Mouse (Mus musculus) kidney, embryonic 15.5 days (tissue): ENCODE results near the gene Ascc3. TPM values are rescaled to one million over a fixed set of nuclear protein-coding genes. Genes with fewer than 3 reads are reported as not detected.

Experiments
- ATAC-seq: fragments of 200-750 bp; cut with Nextera tagmentation; replicated peaks from 2 replicates; pipeline ENCODE4 v1.8.0; 2017; ENCODE audit warnings: moderate TSS enrichment; ENCODE audit not compliant: low FRiP score
- H3K27ac ChIP-seq: fragments of 300-500 bp; sonication (generic); 2 replicates; pipeline ENCODE4 v1.5.1; 2015; ENCODE audit warnings: mild to moderate bottlenecking, inconsistent platforms
- H3K27me3 ChIP-seq: fragments of 300-500 bp; sonication (generic); 2 replicates; pipeline ENCODE4 v1.6.1; 2015; ENCODE audit warnings: inconsistent platforms
- H3K36me3 ChIP-seq: fragments of 300-500 bp; sonication (generic); 2 replicates; pipeline ENCODE4 v1.6.1; 2015; ENCODE audit warnings: inconsistent platforms
- H3K4me1 ChIP-seq: fragments of 300-500 bp; sonication (generic); 2 replicates; pipeline ENCODE4 v1.6.1; 2015; ENCODE audit warnings: inconsistent platforms
- H3K4me2 ChIP-seq: fragments of 300-500 bp; sonication (generic); 2 replicates; pipeline ENCODE4 v1.6.1; 2015; ENCODE audit warnings: moderate library complexity, mild to moderate bottlenecking, inconsistent platforms
- H3K4me3 ChIP-seq: fragments of 300-500 bp; sonication (generic); replicated peaks from 2 replicates; pipeline ENCODE4 v1.5.1; 2015; ENCODE audit warnings: mild to moderate bottlenecking, inconsistent platforms
- H3K9ac ChIP-seq: fragments of 300-500 bp; sonication (generic); 2 replicates; pipeline ENCODE4 v1.6.1; 2015; ENCODE audit warnings: mild to moderate bottlenecking, inconsistent platforms
- H3K9me3 ChIP-seq: fragments of 300-500 bp; sonication (generic); replicated peaks from 2 replicates; pipeline ENCODE4 v1.6.1; 2016; ENCODE audit warnings: inconsistent platforms
- WGBS: fragments of 180-500 bp; shearing (Covaris S2); methylation state at CpG from one replicate; pipeline ENCODE4 v1.1.7; 2015; ENCODE audit warnings: mixed read lengths; 5-methylcytosine and 5-hydroxymethylcytosine counted together
- polyA plus RNA-seq: library from polyadenylated mRNA; unstranded; fragments of >200 nt; fragmentation: Nextera tagmentation; extraction: Ambion mirVana; gene quantifications from 2 replicates; pipeline ENCODE4 v1.2.1, GENCODE M21; 2015

Ascc3 gene
- polyA plus RNA-seq, 1 experiment from 2014 or later, result 15.7 TPM

DNA sequence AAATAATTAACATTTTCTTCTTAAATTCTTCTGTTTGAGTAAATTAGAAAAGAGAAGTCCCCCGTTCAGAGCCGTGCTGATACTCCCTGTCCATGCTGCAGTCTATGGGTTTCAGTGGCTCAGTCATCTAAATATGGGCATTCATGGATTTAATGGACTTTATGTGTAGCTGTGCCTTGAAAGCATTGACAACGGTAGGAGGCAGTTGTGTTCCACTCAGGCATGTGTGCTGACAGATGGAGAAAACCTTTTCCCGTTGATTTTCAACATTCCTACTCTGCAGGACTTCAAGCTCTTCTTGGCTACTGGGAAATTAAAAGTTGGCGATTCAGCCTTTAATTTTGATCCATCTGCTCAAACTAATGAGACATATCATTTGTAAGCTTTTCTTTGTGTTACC, 79.0 kb downstream of the Ascc3 start:
- WGBS, result 87% methylated on average over 5 of the region's 5 CpGs
- no peak overlapping the region for H3K4me2 ChIP-seq
- no peak for ATAC-seq
- no peak overlapping the region for H3K27ac ChIP-seq
- H3K4me3 ChIP-seq, result no peak overlapping the region
- H3K4me1 ChIP-seq, result no peaks in the 10 kb centered on the region
- H3K9me3 ChIP-seq, result no peaks in the 10 kb centered on the region
- no peaks in the 10 kb centered on the region for H3K36me3 ChIP-seq
- no peaks in the 10 kb centered on the region for H3K27me3 ChIP-seq
- H3K9ac ChIP-seq, result no peak overlapping the region

DNA sequence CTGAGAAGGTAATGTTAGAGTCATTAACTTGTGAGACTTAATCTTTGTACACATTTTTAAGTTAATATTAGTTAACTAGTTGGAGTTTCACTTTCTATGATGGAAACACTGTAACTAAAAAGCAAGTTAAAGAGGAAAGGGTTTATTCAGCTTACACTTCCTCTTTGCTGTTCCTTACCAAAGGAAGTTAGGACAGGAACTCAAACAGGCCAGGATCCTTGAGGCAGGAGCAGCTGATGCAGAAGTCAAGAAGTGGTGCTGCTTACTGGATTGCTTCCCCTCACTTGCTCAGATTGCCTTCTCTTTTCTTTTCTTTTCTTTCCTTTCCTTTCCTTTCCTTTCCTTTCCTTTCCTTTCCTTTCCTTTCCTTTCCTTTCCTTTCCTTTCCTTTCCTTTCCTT, 97.9 kb downstream of the Ascc3 start:
- Histone ChIP-seq H3K4me1 (no peaks in the 10 kb centered on the region), H3K9me3 (no peaks in the 10 kb centered on the region), H3K4me3 (no peak overlapping the region), H3K27ac (no peak overlapping the region), H3K36me3 (no peaks in the 10 kb centered on the region), H3K27me3 (no peaks in the 10 kb centered on the region), H3K4me2 (no peak overlapping the region), H3K9ac (no peak overlapping the region)
- no peak for ATAC-seq

DNA sequence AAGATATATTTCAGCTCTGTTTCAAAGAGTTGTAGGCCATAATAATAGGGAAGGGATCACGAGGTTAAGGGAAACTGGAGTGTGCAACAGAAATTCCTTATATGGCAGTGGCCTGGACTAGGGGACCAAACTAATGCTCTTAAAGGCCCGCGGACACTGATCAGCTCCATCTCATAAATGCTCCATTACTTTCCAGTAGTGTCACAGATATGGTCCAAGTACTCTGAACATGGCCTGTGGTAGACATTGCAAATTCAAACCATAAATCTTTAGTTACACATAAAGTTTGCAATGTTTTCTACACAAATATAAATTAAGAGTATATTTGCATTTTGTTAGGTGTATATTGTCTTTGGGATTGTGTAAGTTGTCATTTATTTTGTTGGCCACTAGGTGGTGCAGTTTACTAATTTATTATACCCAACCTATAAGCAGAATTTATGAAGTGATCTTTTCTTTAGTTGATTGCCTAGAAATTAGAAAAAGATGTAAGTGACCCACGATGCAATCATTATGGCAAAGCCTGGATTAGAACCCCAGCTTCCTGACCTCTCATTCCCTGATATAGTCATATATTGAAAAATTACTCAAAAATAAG, 106.5 kb downstream of the Ascc3 start:
- Histone ChIP-seq H3K4me1 (no peaks in the 10 kb centered on the region), H3K9me3 (no peaks in the 10 kb centered on the region), H3K27me3 (no peaks in the 10 kb centered on the region), H3K4me3 (no peak overlapping the region), H3K4me2 (no peak overlapping the region), H3K27ac (no peak overlapping the region), H3K9ac (no peak overlapping the region), H3K36me3 (peaks cover 5% of the 10 kb centered on the region)
- WGBS, result 59% methylated on average over 4 of the region's 4 CpGs
- ATAC-seq, result 0 out of 2 replicates have a peak, but pooled peaks have one; percentile 43

DNA sequence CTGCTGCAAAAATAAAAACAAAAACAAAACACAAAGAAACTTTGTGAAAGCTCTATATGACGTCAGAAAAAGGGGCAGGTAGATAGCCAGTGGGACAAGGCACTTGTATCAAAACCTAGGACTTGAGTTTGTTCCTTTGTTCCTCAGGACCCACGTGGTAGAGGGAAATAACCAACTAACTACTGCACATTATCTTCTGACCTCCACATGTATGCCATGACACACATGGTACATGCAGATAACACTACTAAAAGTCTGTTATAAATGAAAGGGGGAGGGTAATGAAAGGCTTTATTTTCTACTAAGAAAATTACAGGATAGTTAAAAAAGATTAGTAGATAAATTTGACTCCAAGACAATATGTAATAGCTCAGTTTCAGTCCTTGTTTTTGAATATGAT, 109.3 kb downstream of the Ascc3 start:
- H3K36me3 ChIP-seq, result peaks cover 5% of the 10 kb centered on the region
- WGBS, result 76% methylated on average over 2 of the region's 2 CpGs
- no peak for ATAC-seq

DNA sequence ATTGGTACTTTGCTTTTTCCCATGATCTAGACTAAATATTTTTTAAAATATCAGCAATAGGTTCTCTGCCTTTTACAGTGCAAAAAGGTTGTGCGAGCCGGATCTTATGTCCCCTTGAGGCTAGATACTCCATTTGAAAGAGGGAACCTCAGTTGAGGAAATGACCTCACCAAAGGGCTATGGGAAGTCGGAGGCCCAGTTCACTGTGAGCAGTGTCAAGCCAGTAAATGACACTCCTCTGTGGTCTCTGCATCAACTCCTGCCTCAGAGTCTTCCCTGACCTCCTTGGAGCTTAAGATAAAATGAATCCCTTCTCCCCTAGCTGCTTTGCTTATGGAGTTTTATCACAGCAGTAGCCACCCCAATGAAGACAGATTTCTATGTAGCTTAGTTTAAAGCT, 109.9 kb downstream of the Ascc3 start:
- Histone ChIP-seq H3K9ac (no peak overlapping the region), H3K36me3 (peaks cover 5% of the 10 kb centered on the region), H3K4me1 (no peaks in the 10 kb centered on the region), H3K4me3 (no peak overlapping the region), H3K9me3 (no peaks in the 10 kb centered on the region), H3K4me2 (no peak overlapping the region), H3K27ac (no peak overlapping the region), H3K27me3 (no peaks in the 10 kb centered on the region)
- no peak for ATAC-seq
- WGBS, result 63% methylated on average over 3 of the region's 3 CpGs

More for the DNA sequence above, 109.3 kb downstream of the Ascc3 start:
- Histone ChIP-seq H3K9me3 (no peaks in the 10 kb centered on the region), H3K4me3 (no peak overlapping the region), H3K4me2 (no peak overlapping the region), H3K9ac (no peak overlapping the region), H3K27me3 (no peaks in the 10 kb centered on the region), H3K27ac (no peak overlapping the region), H3K4me1 (no peaks in the 10 kb centered on the region)

DNA sequence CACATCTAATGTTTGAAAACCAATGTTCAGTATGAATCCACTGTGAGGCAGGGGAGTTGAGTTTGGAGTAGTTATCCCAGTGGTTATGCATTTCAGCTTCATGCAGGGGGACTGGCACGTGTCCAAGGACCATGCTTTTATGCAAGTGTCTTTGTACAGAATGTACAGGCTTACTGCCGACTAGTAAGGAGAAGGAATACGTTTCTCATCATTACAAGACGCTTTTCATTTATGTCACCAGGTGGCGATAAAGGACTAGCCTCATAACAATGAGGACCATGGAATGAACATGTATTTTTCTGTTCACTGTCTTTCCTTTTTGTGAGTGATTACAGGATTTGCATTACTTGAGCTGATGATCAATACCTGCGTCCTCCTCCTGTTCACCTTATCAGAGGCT, 111.7 kb downstream of the Ascc3 start:
- ATAC-seq, result peak; percentile 76
- Histone ChIP-seq H3K4me3 (no peak overlapping the region), H3K27me3 (no peaks in the 10 kb centered on the region), H3K4me1 (no peaks in the 10 kb centered on the region), H3K27ac (no peak overlapping the region), H3K4me2 (no peak overlapping the region), H3K36me3 (peaks cover 5% of the 10 kb centered on the region), H3K9me3 (no peaks in the 10 kb centered on the region), H3K9ac (no peak overlapping the region)
- 18% methylated on average over 6 of the region's 6 CpGs for WGBS

DNA sequence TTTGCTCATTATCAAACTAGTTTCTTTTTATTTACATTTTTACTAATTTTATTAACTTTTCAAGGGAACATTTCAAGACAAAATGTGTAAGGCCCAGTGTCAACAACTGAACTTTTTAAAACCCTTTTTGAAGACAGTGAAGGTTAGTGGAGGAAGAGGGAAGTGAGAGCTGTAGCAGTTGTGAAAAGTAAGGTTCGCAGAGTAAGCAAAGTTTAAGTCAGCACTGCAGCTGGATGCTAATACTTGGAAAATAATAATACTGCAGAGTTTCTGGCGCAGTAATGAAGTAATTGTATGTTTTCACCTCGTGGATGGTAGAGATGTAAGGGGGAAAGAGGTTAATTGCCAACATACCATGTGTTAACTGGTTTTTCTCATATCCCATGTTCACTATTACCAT, 112.4 kb downstream of the Ascc3 start:
- no peaks in the 10 kb centered on the region for H3K9me3 ChIP-seq
- H3K4me2 ChIP-seq, result no peak overlapping the region
- 89% methylated on average over 3 of the region's 3 CpGs for WGBS
- H3K4me1 ChIP-seq, result no peaks in the 10 kb centered on the region
- H3K36me3 ChIP-seq, result peaks cover 5% of the 10 kb centered on the region
- H3K27me3 ChIP-seq, result no peaks in the 10 kb centered on the region
- H3K4me3 ChIP-seq, result no peak overlapping the region
- H3K27ac ChIP-seq, result no peak overlapping the region
- no peak for ATAC-seq
- no peak overlapping the region for H3K9ac ChIP-seq

DNA sequence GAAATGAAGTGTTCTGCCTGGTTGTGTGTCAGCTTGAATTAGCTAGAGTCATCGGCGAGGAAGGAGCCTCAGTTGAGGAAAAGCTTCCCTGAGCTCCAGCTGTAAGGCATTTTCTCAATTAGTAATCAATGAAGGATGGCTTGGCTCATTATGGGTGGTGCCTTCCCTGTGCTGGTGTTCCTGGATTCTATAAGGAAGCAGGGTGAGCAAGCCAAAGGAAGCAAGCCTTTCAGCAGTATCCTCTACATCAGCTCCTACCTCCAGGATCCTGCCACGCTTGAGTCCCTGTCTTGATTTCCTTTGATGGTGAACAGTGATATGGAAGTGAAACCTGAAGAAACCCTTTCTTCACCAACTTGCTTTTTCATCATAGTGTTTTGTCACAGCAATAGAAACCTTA, 118.8 kb downstream of the Ascc3 start:
- Histone ChIP-seq H3K4me3 (no peak overlapping the region), H3K9ac (no peak overlapping the region), H3K27me3 (no peaks in the 10 kb centered on the region), H3K4me2 (no peak overlapping the region), H3K27ac (no peak overlapping the region), H3K9me3 (no peaks in the 10 kb centered on the region), H3K36me3 (peaks cover 14% of the 10 kb centered on the region; the same call in 1 of the 2 replicates), H3K4me1 (no peaks in the 10 kb centered on the region)
- ATAC-seq, result no peak
- 77% methylated on average over 3 of the region's 3 CpGs for WGBS

DNA sequence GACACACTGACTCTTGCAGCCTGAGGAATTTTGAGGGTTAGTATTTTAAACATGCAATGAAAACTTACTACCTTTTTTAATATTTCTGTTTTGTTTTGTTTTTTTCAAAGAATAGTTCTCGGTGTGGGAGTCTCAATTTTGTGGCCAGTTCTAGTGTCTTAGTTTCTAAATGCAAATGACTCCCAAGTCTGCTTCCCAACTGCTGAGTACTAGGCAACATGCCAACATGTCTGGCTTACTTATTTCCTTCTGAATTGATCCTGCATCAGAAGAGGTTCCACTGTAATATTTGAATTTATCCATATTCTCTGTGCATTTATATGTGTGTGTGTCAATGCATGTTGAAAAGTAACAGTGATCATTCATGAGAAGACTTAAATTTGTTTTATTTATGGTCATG, 119.3 kb downstream of the Ascc3 start:
- H3K27me3 ChIP-seq, result no peaks in the 10 kb centered on the region
- ATAC-seq, result no peak
- WGBS, result 91% methylated on average over 1 of the region's 1 CpGs

DNA sequence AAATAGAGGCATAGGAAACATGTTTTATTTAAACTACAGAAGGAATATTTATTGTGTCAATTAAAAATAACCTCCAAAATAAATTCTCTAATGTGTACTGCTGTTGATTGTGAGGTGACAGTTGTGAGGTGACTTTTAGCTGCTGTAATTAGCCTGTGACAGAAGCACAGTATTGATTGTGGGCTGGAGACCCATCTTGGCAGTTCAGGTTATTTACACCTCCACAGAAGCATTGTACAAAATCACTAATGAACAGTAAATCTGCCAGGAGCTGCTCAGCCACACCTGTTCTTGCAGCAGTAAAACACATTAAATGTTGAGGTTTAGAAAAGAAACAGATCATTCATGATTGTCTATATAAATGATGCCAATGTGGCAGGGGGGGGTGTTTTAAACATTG, 141.0 kb downstream of the Ascc3 start:
- ATAC-seq, result no peak
- Histone ChIP-seq H3K27ac (no peak overlapping the region), H3K4me1 (no peaks in the 10 kb centered on the region)

More for the DNA sequence above, 119.3 kb downstream of the Ascc3 start:
- H3K9ac ChIP-seq, result no peak overlapping the region
- H3K9me3 ChIP-seq, result no peaks in the 10 kb centered on the region
- H3K27ac ChIP-seq, result no peak overlapping the region
- peaks cover 14% of the 10 kb centered on the region; the same call in 1 of the 2 replicates for H3K36me3 ChIP-seq
- H3K4me1 ChIP-seq, result no peaks in the 10 kb centered on the region
- H3K4me2 ChIP-seq, result no peak overlapping the region
- no peak overlapping the region for H3K4me3 ChIP-seq

DNA sequence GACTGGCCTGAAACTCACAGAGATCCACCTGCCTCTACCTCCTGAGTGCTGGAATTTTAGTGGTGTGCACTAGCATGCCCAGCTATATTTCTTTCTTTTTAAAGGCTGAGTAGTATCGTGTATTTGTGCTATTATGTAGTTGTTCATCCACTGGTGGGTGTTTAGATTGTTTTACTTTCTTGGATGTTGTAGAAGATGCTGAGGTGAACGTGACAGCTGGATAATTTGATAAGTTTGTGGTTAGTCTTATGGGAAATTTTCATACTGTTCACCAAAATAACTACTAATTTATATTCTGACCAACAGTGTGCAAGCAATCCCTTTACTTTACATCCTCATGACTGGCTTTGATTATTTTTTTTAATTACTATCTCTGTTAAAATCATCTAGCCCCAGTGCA, 169.6 kb downstream of the Ascc3 start:
- Histone ChIP-seq H3K9ac (no peak overlapping the region), H3K4me1 (0 out of 2 replicates have a peak, but pooled peaks cover 3% of the 10 kb centered on the region), H3K27me3 (no peaks in the 10 kb centered on the region), H3K4me3 (no peak overlapping the region), H3K36me3 (no peaks in the 10 kb centered on the region; the same call in 1 of the 2 replicates), H3K4me2 (no peak overlapping the region), H3K9me3 (no peaks in the 10 kb centered on the region), H3K27ac (no peak overlapping the region)
- 67% methylated on average over 2 of the region's 2 CpGs for WGBS
- ATAC-seq, result no peak

More for the DNA sequence above, 141.0 kb downstream of the Ascc3 start:
- H3K9me3 ChIP-seq, result no peaks in the 10 kb centered on the region
- H3K36me3 ChIP-seq, result peaks cover 10% of the 10 kb centered on the region; the same call in 1 of the 2 replicates
- no peak overlapping the region for H3K4me2 ChIP-seq
- no peak overlapping the region for H3K4me3 ChIP-seq
- no peak overlapping the region for H3K9ac ChIP-seq
- no peaks in the 10 kb centered on the region for H3K27me3 ChIP-seq

DNA sequence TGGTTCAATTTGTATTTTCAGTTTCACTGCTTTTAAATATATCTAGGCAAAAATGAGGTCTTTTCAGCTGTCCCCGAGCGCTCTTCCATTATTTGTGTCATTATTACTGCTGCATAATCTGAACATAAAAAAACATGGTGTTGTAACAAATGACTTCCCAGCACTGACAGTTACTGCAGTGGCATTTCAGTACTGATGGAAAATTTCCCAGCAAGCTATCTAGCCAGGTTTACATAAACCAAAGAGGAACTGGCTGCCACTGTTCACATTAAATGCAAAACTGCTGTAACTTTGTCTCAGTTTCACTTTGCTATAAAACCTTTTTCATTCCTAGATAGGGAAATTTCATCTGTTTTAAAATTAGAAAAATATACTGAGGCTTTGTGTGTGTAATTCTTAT, 170.5 kb downstream of the Ascc3 start:
- H3K36me3 ChIP-seq, result no peaks in the 10 kb centered on the region; the same call in 1 of the 2 replicates
- H3K27me3 ChIP-seq, result no peaks in the 10 kb centered on the region
- no peak overlapping the region for H3K27ac ChIP-seq
- no peak overlapping the region for H3K4me2 ChIP-seq
- WGBS, result 74% methylated on average over 2 of the region's 2 CpGs
- H3K4me1 ChIP-seq, result 0 out of 2 replicates have a peak, but pooled peaks cover 3% of the 10 kb centered on the region
- no peak overlapping the region for H3K4me3 ChIP-seq
- H3K9me3 ChIP-seq, result no peaks in the 10 kb centered on the region
- no peak overlapping the region for H3K9ac ChIP-seq
- no peak for ATAC-seq
